Mouse (Mus musculus): ENCODE measurements at regions not wholly inside any gene's neighbourhood (a gene's known extent, or its start where the extent isn't known, plus 50 kb on each side); places are given as distances from the start of the nearest gene placed in this dataset.
"Not testable (repeated sequence)": the region's sequence is repeated elsewhere in the genome, so short reads cannot be mapped to it uniquely, and the experiment has no call there.

DNA sequence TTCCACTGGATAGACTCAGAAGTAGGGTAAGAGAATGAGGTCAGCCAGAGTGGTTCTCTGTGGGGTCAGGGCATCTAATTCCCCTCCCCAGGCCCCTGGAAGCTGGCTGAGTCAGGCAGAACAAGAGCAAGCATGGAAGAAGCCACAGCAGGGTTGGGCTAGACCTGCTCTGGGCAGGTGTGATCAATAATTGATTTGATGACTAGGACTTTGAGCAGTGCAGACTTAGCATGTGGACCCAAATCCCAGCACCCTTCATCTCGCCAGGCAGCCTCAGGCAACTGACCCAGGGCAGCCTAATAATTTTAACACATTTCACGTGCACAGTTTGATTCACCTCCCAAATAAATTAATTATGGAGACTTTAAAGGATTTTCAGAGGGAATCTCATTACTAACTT is 67.2 kb downstream of the Qdpr start:
- no peak for ATAC-seq (replicated peaks; ENCODE audit: low FRiP score, low TSS enrichment, poor library complexity, severe bottlenecking)

- no peak for ATAC-seq (replicated peaks; ENCODE audit: low FRiP score, low TSS enrichment, poor library complexity, severe bottlenecking)
Measured at GRCm38 (mm10) chr5:45378486-45378885, 71.5 kb downstream of the Qdpr start.

GRCm38 (mm10) chr5:45373069-45373468 is 77.0 kb downstream of the Qdpr start:
- ATAC-seq (replicated peaks; ENCODE audit: low FRiP score, low TSS enrichment, poor library complexity, severe bottlenecking), result no peak

DNA sequence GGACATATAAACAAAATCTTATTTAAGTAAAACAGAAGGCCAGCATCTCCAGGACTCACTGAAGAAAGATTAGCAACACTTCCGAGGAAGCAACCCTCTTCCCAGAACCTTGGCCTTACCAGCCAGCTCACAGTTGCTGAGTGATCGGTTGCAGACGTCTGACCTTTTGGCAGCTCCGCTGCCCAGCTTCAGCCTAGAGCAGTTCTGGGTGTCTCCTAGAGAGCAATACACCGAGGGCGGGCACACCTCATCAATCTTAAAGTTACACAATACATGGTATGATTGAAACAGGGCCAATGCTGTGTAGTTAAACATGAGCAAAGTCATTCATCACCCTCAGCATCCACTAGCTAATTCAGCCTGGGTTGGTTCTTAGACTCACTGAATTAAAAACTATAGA is 81.6 kb downstream of the Qdpr start:
- ATAC-seq (replicated peaks; ENCODE audit: low FRiP score, low TSS enrichment, poor library complexity, severe bottlenecking), result no peak

GRCm38 (mm10) chr5:45360189-45360588 is 89.8 kb downstream of the Qdpr start:
- ATAC-seq (replicated peaks; ENCODE audit: low FRiP score, low TSS enrichment, poor library complexity, severe bottlenecking), result no peak

- no peak for ATAC-seq (replicated peaks; ENCODE audit: low FRiP score, low TSS enrichment, poor library complexity, severe bottlenecking)
Measured at GRCm38 (mm10) chr5:45340411-45340810, 109.6 kb downstream of the Qdpr start.

- ATAC-seq (replicated peaks; ENCODE audit: low FRiP score, low TSS enrichment, poor library complexity, severe bottlenecking), result no peak
Measured at GRCm38 (mm10) chr5:45336801-45337200, 113.2 kb downstream of the Qdpr start.

GRCm38 (mm10) chr5:45324468-45324867 is 125.6 kb downstream of the Qdpr start:
- ATAC-seq (replicated peaks; ENCODE audit: low FRiP score, low TSS enrichment, poor library complexity, severe bottlenecking), result not testable (repeated sequence)

GRCm38 (mm10) chr5:45323500-45323899 is 126.5 kb downstream of the Qdpr start:
- ATAC-seq (replicated peaks; ENCODE audit: low FRiP score, low TSS enrichment, poor library complexity, severe bottlenecking), result 0 out of 2 replicates have a peak, but pooled peaks have one; percentile 10

DNA sequence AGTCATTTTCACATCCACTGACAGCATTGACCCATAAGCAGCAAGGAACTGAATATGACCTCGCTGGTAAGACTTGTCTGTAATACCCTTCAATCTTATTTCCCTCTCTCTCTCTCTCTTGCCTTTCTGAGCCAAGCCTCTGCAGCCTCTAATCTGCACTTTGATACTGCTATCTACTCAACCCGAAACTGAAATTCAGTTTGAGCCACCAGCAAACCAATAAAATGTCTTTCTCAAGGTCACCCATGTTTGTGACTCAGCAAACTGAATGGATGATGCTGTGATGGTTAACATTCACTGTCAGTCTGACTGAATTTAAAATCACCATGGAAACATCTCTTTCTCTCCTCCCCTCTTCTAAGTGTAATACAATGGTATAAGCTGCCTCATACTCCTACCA is 132.0 kb downstream of the Qdpr start:
- ATAC-seq (replicated peaks; ENCODE audit: low FRiP score, low TSS enrichment, poor library complexity, severe bottlenecking), result no peak

GRCm38 (mm10) chr5:45301120-45301519 is 148.9 kb downstream of the Qdpr start:
- no peak for ATAC-seq (replicated peaks; ENCODE audit: low FRiP score, low TSS enrichment, poor library complexity, severe bottlenecking)

DNA sequence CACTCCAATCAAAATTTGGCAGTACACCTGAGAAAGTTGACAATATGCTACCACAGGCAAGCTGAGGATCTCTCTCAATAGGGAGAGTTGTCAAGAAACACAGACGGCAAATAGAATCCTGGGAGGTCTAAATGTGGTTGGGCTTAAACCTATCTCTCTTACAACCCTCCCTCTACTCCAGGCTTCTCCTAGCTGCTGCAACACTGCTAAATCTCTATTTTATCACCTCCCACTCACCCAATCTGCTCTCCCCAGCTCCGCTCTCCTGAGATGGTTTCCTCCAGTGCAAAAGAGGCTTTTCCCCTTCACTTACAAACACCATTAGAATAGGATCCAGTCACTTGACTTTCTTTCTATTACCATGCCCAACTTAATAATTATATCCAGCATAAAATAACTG is 151.2 kb downstream of the Qdpr start:
- ATAC-seq (replicated peaks; ENCODE audit: low FRiP score, low TSS enrichment, poor library complexity, severe bottlenecking), result 0 out of 2 replicates have a peak, but pooled peaks have one; percentile 26

GRCm38 (mm10) chr5:45295134-45295533 is 154.9 kb downstream of the Qdpr start:
- ATAC-seq (replicated peaks; ENCODE audit: low FRiP score, low TSS enrichment, poor library complexity, severe bottlenecking), result no peak

DNA sequence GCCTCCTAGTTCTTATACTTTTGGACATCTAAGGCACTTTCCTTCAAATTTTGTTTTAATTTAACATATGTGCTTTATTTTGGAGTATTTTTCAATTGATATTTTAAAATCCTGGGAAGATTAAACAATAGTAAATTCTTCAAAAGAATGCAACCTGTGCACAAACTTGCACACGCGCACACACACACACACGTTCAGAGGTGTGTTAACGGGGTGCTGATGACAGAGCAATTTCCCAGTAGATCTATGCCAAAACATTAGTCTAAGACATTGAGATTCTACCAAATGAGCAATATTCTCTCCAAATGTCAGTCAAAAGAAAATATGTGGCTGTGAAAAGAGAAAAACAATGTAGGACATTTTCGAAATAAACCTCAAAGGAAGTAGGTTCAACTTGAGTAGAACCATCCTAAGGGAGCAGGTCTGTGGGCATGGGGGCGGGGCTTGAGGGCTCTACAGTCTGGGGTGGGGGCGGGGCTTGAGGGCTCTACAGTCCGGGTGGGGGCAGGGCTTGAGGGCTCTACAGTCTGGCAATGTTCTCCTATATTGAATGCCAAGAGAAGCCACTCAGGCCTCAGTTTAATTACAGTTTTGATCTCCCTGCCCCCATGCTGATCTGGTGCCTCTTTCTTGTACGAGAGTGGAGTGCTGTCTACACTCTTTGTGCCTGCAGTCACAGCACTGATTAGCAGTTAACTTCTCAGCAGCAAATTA is 157.0 kb downstream of the Qdpr start:
- ATAC-seq (replicated peaks; ENCODE audit: low FRiP score, low TSS enrichment, poor library complexity, severe bottlenecking), result peak; percentile 66

DNA sequence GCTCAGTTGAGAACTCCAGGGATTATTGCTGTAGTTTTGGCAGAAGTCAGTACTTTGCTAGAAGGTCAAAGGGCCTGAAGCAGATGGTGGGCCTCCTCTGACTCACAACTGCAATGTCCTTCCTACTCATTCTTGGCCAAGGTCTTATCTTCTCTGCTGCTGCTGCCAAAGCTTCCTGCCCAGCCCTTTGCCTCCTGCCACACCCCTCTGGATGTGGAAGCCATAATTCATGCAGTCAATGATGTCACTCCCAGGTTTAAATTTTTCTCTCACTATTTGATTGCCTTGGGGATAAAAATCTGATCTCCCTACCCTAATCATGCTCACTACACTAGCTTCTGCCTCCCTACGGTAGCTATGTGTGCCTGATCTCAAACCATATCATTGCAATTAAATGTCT is 157.7 kb downstream of the Qdpr start:
- ATAC-seq (replicated peaks; ENCODE audit: low FRiP score, low TSS enrichment, poor library complexity, severe bottlenecking), result peak; percentile 99

DNA sequence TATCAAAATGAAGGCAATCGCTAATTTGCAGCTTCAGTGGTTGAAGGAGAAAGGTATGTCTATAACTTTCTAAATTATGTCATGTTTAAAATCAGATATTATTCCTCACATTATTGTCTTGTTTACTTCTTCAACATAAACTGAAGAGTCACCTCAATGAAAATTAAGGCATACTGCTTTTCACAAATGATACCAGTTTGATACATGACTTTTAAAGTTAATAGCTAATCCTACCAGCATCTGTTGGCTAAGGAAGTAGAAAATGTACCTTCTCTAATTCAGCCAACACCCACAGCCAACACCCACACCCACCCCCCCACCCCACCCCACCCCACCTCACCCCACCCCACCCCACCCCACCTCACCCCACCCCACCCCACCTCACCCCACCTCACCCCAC is 158.3 kb downstream of the Qdpr start:
- no peak for ATAC-seq (replicated peaks; ENCODE audit: low FRiP score, low TSS enrichment, poor library complexity, severe bottlenecking)

DNA sequence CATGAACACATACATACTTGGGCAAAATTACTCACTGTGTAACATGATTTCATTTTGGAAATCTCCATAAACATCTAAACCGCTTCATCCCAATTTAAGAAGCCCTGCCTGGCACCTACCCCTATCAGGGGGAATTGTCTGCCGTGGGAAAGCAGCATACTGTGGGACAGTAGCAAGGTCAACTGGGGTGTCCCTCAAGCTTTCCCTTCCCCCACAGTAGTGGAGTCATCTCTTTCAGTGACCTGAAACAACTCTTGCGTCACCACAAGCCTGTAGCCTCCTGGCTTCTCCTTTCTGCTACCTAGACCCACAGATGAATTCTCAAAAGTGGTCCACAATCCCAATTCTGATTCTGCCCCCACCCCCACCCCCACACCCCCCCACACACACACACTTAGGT is 158.8 kb downstream of the Qdpr start:
- no peak for ATAC-seq (replicated peaks; ENCODE audit: low FRiP score, low TSS enrichment, poor library complexity, severe bottlenecking)

GRCm38 (mm10) chr5:45286454-45286853 is 163.6 kb downstream of the Qdpr start:
- ATAC-seq (replicated peaks; ENCODE audit: low FRiP score, low TSS enrichment, poor library complexity, severe bottlenecking), result no peak

DNA sequence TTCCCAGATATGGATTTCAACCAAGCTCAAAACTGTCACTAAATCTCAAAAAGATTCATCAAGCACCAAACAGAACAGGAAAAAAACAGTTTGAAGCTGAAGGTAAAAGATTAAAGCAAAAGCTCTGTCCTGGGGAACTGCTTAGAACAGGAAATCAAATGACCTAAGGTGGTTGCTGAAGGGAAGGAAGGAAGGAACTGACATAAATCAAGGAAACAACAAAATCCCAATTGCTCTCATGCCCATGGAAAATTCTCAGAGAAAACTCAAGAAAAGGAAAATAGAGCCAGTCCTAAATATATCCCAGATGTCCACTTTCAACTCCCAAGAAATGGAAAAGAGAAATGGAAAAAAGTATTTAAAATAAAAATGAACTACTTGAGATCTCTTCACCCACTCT is 165.4 kb downstream of the Qdpr start:
- ATAC-seq (replicated peaks; ENCODE audit: low FRiP score, low TSS enrichment, poor library complexity, severe bottlenecking), result no peak

DNA sequence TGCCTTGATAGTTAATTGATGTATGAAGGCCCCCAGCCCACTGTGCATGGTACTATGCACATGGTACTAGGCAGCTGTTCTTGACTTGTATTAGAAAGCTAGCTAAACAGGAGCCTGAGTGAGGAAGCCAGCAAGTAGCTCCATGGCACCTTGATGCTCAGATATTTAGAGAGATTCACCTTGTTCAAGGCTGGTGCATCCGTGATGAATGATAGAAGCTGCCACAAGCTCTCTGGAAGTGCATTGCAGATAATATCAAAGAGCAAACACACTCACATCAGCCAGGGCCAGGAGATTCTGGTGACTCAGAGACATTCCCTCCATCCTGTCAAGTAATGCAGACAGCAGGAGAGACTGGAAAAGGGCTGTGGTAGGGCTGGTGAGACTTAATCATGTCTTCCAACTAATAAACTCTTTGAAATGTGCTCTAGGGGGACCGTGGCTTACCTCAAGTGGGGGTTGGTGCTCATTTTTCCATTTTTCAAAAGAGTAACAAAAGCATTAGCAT is 166.1 kb downstream of the Qdpr start:
- no peak for ATAC-seq (replicated peaks; ENCODE audit: low FRiP score, low TSS enrichment, poor library complexity, severe bottlenecking)

DNA sequence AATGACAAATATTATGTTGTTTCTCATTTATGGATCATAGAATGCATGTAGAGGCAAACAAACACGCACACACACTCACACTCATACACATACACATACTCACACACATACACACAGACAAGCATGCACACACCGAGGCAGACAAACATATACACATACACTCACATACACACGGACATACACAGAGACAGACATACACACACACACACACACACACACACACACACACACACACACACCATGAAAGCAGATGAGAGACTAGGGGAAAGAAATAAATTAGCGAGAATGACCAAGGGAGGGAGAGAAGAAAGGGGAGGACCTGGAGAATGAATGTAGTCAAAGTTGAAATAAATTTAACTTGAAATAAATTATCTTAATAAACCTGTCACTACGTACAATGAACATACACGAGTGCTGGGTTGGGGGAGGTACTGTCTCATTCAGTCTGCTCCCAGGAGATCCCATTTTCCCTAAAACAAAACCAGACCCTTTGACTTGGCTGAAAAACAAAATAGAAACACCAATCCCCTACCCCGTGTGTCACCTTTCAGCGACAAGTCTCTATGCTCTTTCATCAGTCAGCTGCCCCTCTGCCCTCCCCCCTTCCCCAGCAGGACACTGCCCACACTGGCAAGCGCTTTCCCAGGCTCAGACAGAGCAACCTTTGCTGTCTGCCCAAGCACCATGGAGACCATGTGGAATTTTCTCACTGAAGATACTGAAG is 167.7 kb downstream of the Qdpr start:
- no peak for ATAC-seq (replicated peaks; ENCODE audit: low FRiP score, low TSS enrichment, poor library complexity, severe bottlenecking)
